Mouse (Mus musculus): ENCODE measurements at regions not wholly inside any gene's neighbourhood (a gene's known extent, or its start where the extent isn't known, plus 50 kb on each side); places are given as distances from the start of the nearest gene placed in this dataset.

DNA sequence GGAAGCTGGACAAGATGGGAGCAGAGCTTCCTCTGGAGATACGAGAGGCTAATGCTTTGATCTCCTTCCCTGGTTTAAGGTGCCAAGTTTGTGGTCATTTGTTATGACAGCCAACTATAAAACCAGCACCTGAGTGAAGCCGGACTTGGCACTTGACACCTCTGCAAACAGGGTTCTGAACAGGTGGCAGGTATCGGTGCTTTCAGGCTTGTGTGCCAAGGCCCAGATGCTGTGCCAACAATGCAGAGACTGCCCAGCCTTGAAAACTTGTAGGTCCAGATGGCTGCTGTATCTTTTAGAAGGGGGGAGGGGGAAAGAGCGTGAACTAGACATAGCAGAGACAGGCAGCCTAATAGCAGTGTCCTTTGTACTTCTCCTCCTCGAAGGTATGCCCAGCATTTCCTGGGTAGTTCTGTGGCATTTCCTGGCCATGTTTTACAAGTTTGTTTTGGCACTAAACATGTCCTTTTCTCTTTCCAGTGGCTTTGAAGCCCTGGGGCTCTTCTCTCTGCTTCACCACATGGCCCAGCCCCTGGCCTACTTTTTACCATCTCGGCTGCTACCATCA is 196.3 kb upstream of the Maf start:
- DNase-seq = no peak

DNA sequence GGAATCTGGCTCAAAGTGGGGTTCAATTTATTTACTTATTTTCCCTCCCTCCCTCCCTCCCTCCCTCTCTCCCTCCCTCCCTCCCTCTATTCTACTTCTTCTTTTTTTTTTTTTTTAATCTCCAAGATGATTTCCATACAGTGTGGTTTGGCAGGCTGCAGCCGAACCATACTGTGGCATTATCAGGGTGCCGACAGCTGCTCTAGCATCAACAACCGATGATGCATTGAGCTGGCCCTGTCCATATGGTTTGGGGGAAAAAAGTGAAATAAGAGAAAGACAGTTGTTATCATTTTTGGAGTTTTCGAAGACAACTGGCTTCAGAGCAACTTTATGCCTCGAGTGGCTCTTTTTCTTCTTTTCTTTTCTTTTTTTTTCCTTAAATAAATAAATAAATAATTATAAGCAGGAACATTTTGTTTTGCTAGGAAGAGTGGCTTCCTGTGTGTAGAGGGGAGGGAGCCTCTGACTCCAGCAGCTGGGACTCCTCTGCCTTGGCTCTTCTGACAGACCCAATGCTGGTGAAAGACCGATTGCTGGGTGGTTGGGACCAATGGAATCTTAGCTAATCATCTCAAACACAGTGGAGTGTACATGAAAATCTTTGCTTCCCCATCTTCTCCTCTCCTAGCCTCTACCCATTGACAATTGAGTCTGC is 190.1 kb upstream of the Maf start:
- no peak for DNase-seq

DNA sequence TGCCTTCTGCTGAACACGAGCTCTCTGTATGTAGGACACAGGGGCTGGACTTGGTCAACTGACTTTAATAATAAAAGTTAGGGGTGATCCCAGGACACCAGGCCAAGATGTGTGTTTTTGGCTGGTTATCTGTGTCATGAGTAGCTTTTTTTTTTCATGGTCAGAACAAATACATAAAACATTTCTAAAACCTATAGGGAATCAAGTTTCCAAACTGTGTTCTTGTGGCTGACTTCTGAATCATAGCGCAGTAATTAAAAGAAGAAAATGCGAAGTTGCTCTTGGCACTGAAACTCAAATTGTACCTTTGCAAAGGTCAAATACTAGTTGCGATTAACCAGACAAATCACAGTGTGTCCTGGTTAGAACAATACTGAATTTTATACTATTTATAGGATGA is 189.5 kb upstream of the Maf start:
- DNase-seq = no peak

GRCm38 (mm10) chr8:115896066-115896465 is 188.5 kb upstream of the Maf start:
- no peak for DNase-seq

DNA sequence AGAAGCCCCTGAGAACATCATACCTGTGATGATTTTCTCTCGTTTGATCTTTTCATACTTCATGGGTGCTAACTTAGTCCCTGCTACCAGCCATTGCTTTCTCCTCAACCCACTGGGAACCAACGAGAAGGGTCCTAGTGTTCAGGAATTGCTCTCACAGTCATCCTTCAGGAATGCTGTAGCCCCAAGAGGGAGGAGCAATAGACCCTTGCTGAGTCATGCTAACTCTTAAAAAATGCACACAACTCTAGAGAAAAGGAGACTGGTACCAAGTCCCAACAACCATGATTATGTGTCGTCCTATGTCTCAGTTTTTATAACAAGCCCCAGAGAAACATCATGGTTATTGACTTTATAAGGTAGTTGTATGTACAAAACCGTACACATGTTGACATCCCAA is 180.7 kb upstream of the Maf start:
- DNase-seq = no peak

DNA sequence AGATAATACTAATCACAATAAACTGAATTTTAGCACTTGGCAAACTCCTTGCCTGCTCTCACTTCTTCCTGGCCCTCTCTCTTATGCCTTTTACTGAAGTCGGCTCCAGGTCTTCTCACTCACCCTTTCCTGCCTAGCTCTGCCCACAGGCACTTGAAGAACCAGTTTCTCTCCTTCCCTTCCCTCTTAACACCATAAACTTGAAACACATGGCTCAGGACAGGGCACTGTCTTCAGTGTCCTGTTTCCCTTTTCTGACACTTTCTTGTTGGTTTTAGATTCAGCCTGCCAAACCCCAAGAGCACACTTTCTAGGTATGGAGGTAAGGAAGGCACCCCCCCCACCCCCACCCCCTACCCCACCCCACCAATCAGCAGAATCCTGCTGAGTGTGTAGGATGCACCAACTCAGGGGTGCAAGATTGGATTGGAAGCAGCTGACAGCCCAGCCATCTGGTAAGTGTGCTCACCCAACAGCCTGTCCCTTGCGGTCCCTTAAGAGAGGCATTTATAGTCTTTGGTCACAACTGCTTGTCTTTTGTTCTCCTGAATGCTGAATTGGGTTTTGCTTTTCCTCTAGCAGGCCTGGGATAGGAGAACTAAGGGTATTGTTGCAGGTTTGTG is 177.6 kb upstream of the Maf start:
- no peak for DNase-seq

- DNase-seq = no peak
Measured at GRCm38 (mm10) chr8:115883808-115884207, 176.2 kb upstream of the Maf start.

GRCm38 (mm10) chr8:115881881-115882280 is 174.3 kb upstream of the Maf start:
- no peak for DNase-seq

DNA sequence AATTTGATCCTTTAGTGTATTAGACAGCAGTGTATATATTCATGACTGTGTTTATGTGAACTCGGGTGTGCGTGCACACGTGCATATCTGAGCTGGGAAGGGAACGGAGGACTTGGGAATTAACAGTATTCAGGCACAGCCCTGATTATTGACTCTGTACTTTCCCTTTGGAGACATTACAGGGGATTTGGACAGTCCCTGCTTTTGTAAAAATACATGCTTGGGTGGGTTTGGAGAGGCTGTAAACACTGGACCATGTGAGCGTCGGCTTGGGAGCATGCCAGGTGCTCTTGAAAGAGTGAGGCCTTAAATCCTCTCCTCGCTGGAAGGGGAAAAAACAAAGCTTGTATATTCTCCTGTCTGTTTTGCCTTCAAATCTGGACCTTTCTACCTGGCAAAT is 167.2 kb upstream of the Maf start:
- DNase-seq = no peak

DNA sequence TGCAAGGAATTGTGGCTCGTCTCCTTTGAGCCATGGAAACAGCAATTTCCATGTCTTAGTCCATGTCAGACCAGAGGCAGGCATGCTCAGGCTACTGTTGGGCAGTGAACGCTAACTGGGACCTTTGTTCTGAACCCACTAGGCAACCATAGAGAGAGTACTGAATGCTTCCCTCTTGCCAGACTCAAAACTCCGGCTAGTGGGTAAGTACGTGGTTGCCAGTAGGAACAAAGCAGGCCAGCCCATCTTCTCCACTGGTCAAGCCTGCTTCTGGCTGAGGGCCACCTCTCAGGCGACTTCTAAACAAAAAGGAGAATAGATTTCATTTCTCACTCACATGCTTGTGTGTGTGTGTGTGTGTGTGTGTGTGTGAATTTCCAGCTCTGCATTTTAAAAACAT is 163.8 kb upstream of the Maf start:
- DNase-seq = no peak

- no peak for DNase-seq
Measured at GRCm38 (mm10) chr8:115861381-115861780, 153.8 kb upstream of the Maf start.

GRCm38 (mm10) chr8:115859406-115859805 is 151.8 kb upstream of the Maf start:
- no peak for DNase-seq

DNA sequence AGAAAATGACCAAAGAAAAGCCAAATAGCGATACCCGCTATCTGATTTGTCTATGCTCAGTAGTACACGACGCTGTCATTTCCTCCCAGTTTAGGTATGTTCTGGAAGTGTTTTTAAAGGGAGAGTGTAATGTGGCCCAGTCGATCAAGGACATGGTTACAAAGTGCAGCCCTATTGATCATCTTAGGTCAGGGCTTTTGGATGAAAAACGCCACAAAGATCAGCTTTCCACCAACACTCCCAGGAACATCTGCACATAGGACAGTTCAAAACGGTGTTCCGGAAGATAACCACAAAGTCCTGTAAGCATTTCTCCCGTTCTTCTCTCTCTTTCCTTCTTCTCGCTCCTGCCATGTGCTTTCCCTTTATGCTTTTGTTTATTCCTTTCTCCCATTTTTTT is 149.2 kb upstream of the Maf start:
- DNase-seq = no peak

GRCm38 (mm10) chr8:115855934-115856629 is 148.5 kb upstream of the Maf start:
- DNase-seq = peak; percentile 9

DNA sequence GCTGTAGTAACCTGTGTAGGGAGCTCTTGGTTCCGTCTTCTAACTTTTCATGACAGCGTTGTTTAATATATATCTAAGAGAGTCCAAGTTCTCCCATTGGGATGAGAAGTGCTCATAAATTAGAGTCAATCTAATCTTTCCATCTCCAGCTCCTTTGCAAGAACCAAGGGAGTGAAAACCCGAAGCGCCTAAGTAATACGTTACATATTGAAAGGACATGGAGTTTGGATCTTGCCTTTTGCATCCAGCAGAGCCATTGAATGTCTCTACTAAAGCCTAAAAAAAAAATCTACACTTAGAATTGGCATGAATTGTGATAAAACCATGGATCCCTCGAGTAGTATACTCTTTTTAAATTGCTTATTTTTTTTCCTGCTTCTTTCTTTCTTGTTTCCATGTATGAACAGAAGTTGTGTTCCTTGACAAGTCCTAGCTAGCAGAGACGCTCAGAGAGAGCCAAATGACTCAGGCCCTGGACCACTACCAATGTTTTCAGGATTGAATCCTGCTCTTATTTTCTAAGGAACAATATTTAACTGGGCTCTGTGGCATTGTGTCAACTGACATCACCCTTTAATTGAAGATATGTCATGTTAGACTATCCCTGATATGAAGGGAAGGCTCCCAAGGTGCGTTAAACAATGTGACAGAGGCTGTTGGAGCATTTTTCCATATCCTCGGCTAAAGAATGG is 146.8 kb upstream of the Maf start:
- DNase-seq = peak; percentile 9

DNA sequence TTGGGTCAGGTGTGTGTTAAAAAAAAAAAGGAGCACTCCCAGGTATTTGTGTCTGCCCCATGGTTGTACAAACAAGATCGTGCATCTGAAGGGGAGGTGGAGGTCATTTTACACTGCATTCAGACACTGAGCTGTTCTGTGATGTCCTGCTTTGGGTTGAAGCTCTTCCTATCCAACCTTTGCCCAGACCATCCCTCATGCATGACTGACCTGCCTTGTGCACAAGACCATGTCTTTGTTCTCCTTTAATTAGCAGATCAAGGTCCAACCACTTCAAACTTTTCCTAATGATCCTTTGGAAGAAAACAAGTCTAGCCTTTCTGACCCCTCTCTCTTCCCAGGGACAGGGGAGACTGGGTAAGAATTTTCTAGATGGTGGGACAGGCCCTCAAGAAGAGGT is 143.0 kb upstream of the Maf start:
- DNase-seq = no peak

DNA sequence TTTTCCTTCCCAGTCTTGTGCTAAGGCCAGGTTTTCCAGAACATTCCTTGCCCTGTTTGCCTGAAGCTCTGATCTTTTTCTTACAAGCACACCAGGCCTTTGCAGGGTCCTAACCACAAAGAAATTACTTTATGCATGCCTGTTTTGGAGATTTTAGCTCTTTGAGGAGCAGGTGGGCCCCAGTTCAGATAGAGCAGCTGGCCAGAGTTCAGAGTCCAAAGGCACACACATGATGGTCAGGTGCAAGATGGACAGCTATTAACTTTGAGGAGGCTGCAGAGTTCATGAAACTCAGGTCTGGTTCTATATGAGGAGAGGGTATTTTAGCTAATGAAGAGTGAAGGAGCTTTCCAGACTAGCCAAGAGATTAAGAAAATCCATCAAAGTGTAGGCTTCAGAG is 125.8 kb upstream of the Maf start:
- no peak for DNase-seq

DNA sequence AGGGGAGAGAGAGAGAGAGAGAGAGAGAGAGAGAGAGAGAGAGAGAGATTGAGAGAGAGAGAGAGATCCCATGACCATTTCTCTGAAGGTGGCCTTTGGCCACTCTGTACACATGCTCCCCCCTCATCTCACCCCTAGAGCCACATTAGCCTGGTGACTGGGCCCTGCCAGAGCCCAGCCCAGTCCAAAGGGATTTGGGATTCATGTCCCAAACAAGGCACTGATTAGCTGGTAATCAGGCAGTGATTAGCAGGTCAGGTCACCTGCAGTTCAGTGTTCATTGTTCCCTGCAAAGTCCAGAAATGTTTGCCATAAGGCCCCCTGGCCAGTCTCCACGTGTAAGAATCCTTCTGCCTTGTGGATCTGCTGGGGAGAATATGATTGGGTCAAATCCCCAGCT is 124.1 kb upstream of the Maf start:
- DNase-seq = no peak

GRCm38 (mm10) chr8:115830012-115830662 is 122.5 kb upstream of the Maf start:
- no peak for DNase-seq

- DNase-seq = no peak
Measured at GRCm38 (mm10) chr8:115826516-115826915, 118.9 kb upstream of the Maf start.

DNA sequence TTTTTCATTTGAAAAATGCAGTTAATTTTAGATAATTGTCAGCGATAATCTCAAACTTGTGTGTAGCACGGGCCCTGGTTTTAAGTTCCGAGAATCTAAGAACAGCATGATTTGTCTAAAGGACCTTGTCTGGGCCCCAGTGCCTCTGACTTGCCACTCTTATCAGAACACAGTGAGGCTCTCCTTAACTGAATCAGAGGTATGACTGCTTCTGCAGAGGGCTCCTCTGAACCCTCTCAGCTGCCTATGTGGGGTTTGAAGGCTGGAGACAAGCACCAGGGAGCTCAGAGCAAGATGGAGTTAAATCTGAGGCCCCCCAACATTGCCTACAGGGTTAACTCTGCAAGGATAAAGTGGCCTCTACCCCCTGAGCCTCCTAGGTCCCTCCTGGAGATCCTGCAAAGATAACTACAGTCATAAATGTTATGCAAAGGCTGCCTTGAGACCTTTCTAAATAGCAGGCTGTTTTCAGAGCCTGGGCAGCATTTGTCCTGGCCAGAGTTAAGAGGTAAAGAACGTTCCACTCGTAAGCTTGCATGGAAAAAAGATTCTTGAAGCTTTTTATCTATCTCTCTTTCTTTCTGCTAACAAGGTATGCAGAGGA is 118.4 kb upstream of the Maf start:
- no peak for DNase-seq

- no peak for DNase-seq
Measured at GRCm38 (mm10) chr8:115824478-115824785, 116.8 kb upstream of the Maf start.

Data from adrenal gland, postnatal 10 days (tissue).